Mouse (Mus musculus): ENCODE results near the gene Bmt2.

The Bmt2 gene

DNA sequence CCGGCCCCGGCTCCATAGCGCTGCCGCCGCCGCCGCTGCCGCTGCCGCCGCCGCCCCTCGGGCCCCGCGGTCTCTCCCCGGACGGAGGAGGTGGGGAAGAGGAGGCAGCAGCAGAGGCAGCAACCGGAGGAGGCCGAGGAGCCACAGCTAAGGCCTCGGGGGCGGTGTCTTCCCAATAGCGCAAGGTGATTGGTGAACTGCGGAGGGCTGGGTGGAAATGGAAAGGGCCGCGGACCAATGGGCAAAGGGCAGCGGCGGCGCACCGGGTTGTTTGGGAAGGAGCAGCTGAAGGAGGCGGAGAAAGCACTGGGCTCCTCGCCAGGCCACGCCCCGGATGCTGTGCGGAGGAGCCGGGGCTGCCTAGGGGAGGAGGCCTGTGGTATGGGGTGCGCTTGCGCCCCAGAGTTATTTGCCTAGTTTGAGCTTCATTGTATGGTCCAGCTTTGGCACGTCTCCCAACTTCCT, at the start of gene Bmt2:
TSS of gene Bmt2 (minus strand) at position 149 of the 465 bp plus-strand sequence.
- in situ Hi-C loops (cut with MboI, MseI), result loop anchor here (5.0 kb wide), 1 partner anchor 71 kb away; the partner anchor contains the start of gene Tmem168

DNA sequence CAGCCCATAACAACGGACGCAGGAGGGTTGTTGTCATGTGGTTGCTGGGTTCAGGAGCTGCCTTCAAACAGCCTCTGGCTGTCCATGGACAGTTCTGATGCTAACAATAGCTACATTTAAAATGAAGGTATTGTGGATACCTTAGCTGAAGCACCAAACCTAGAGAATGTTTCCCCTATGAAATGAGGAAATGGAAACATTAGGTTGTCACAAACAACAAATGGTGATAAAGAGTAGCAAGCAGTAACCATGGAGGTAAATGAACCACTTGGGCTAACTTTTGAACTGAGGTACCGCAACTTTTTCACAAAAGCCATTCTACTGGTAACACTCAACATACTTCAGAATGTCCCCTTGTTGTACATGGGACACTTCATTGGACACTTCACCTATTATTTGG, 44.4 kb upstream of the Bmt2 start:
- in situ Hi-C loops (cut with MboI, MseI), result loop anchor here (10.0 kb wide), 1 partner anchor 1643 kb away; no protein-coding TSS in a partner anchor

DNA sequence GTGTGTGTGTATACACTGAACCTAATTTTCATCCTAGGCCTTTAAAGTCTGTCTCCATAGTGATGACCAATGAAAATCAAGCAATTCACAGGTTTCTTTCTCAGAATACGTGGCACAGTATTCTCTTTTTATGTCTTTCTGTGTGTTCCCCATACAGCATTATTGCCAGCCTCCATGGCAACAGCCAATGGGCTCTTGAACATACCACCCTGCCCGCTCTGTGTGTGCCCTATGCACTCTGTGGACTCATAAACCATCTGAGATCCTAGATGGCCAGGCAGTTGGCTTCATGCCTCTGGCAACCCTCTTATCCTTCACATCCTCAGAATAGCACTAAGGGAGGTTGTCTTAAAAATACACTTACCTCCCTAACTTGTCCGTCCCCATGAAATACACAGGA, 37.1 kb upstream of the Bmt2 start:
- in situ Hi-C loops (cut with MboI, MseI), result no loop called here

- in situ Hi-C loops (cut with MboI, MseI), result no loop called here
These were observed 19.1 kb upstream of the Bmt2 start for GRCm38 (mm10) chr6:13696882-13697281.

DNA sequence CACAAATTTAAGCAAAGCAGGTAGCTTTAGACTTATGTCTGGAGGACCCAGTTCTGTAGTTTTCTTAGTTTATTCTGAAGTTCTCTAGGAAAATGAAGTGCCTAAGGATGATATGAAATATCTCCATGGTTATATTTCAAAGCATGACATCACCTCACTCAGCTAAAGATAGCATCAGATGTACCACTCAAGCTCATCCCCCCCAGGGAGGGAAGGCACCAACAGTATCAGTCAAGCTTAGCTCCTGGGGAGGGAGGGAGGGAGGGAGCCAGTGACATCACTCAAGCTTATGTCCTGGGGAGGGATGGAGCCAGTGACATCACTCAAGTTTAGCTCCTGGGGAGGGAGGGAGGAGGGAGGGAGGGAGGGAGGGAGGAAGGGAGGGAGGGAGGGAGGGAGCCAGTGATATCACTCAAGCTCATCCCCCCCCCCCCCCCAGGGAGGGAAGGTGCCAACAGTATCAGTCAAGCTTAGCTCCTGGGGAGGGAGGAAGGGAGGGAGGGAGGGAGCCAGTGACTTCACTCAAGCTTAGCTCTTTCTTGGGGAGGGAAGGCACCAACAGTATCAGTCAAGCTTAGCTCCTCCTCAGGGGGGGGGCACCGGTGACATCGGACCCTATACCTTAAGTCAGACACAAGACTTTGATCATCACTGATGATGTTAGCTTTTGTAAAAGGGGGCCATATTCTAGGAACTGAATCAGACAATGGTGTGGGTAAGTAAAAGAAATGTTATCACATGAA, 17.5 kb upstream of the Bmt2 start:
- in situ Hi-C loops (cut with MboI, MseI), result no loop called here

DNA sequence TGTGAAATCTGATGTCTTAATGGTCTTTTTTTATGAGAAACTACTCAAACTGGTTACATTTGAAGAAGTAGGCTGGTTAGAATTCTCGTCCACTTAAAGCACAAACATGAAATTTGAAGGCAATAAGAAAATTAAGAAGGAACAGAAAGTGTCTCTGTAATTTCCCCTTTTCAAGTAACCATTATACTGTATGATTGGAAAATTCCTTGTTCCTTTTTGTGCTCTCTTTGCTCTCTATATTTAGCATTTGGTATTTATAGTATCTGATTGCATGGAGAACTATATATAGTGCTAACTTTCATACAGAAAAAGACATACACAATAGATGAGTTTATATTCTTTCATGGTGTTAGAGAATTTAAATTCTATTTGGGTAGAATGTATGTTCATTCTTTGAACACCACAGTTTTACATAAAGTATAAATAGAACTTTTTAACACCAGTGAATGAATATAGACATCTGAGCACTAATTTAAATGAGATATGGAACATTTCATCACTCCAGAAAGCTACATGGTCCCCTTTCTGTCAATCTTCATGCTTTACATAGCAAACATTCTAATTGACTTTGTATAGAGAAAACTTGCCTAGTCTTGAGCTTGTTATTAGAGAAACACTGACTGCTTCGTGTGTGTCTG, 14.0 kb upstream of the Bmt2 start:
- in situ Hi-C loops (cut with MboI, MseI), result no loop called here

GRCm38 (mm10) chr6:13690398-13690797, 12.6 kb upstream of the Bmt2 start:
- in situ Hi-C loops (cut with MboI, MseI), result no loop called here

DNA sequence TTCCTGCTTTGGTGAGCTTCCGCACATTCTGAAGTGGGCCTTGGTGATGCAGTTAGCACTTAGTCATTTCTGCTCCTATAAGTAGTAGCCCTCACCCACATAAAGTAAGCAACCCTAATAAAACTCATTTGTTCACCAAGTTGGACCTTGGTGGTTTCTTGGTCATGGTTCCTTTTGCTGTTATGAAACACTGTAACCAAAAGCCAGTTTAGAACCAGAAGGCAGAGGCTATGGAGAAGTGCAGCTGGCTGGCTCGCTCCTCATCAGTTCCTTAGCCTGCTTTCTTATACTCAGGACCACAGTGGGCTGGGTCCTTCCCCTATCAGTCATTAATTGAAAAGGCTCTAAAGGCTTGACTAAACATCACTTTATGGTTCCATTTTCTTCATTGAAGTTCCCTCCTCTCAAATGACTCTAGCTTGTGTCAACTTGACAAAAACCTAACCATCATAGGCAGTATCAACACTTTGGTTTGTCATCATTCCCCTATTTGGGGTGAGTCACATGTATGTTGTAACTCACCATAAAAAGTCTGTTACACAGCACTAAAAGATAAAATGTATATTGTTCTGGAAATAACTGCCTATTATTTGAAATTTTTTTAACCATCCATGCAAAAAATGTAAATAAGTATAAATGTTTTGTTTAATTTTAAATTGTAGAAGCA, 6.3 kb upstream of the Bmt2 start:
- in situ Hi-C loops (cut with MboI, MseI), result no loop called here

DNA sequence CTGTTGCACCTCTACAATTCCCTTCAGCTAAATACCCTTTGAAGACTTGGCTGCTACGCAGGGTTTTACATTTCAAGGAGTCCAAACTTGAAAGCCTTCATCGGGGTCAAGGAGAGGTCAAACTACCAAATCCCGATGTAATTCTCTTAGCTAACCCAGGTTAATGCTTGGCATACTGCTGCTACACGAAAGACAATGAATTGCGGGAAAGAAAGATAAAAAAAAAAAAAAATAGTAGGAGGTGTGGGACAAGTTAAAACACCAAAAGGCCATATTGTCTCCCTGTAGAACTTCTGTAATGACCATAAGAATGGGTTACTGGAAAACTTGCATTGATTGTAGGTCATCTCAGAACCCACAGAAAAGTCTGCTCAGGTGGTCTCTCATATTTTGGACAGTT, 583 bp upstream of the Bmt2 start:
- in situ Hi-C loops (cut with MboI, MseI), result loop anchor here (5.0 kb wide), 1 partner anchor 71 kb away; the partner anchor contains the start of gene Tmem168

DNA sequence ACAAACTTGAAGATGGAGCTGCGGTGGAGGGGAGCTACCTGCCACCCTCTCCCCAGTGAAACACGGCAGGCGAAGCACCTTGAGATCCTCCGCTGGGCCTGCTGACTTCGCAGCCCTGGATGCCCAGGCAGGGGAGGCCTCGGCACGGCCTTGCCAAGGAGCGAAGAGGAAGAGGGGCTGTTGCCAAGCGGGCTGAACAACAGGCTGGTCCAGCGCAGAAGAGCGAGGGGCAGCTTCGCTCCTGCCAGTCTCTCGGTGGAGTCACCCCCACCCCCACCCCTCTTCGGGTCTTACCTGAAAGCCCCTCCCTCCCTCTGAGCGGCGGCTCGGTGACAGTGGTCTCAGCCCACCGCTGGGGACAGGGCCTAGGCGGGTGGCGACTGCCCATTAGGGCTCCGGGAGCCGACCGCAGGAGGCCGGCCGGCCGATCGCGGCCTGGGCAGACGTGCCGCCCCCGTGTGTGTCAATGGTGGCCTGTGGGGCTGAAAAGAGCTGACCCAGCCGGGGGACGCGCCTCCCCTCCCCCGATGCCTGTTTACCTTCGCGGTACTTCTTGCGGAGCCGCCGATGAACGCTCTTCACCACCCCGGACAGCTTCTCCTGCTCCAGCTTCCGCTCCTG, 515 bp downstream of the Bmt2 start:
- in situ Hi-C loops (cut with MboI, MseI), result loop anchor here (5.0 kb wide), 1 partner anchor 70 kb away; the partner anchor contains the start of gene Tmem168

GRCm38 (mm10) chr6:13676196-13676595, 1.6 kb downstream of the Bmt2 start:
- in situ Hi-C loops (cut with MboI, MseI), result loop anchor here (5.0 kb wide), 1 partner anchor 69 kb away; the partner anchor contains the start of gene Tmem168

- in situ Hi-C loops (cut with MboI, MseI), result loop anchor here (5.0 kb wide), 1 partner anchor 67 kb away; the partner anchor contains the start of gene Tmem168
These were observed 3.0 kb downstream of the Bmt2 start for GRCm38 (mm10) chr6:13674600-13675305.

GRCm38 (mm10) chr6:13665646-13666045, 12.1 kb downstream of the Bmt2 start:
- in situ Hi-C loops (cut with MboI, MseI), result no loop called here

DNA sequence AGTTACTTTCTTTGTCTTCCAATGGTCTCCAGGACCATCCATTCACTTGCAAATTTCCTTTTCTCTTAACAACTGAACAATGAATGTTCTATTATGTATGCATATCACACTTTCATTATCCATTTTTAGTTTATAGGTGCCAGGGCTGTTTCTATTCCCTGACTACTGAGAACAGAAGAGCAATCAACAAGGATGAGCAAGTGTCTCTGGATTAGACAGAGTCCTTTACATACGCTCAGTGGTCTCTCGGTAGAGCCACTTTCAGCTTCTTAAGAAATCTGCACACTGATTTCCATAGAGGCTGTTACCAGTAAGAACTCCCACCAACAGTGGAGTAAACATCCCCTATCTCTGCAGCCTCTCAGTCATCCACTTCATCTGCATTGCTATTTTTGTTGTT, 19.8 kb downstream of the Bmt2 start:
- in situ Hi-C loops (cut with MboI, MseI), result no loop called here

GRCm38 (mm10) chr6:13654081-13654480, 23.7 kb downstream of the Bmt2 start:
- in situ Hi-C loops (cut with MboI, MseI), result no loop called here

GRCm38 (mm10) chr6:13652284-13652683, 25.5 kb downstream of the Bmt2 start:
- in situ Hi-C loops (cut with MboI, MseI), result no loop called here

- in situ Hi-C loops (cut with MboI, MseI), result no loop called here
These were observed 26.9 kb downstream of the Bmt2 start for GRCm38 (mm10) chr6:13650854-13651253.

- in situ Hi-C loops (cut with MboI, MseI), result no loop called here
These were observed 29.5 kb downstream of the Bmt2 start for GRCm38 (mm10) chr6:13648305-13648704.

DNA sequence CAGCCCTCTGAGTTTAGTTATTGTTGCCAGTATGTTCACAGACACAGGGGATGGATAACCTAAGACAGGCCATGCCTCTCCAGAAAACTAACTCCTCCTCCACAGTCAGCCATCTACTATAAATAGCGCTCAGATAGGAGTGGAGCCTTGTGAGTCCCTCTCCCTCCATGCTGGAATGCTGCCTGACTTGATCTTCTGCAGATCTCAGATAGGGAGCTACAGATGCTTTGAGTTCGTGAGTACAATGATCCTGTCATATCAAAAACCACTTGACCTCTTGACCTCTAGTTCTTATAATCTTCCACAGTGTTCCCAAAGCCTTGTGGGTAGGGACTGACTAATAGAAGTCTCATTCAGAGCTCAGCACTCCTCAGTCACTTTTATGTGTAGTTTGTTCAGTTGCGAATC, 41.2 kb downstream of the Bmt2 start:
- in situ Hi-C loops (cut with MboI, MseI), result no loop called here

DNA sequence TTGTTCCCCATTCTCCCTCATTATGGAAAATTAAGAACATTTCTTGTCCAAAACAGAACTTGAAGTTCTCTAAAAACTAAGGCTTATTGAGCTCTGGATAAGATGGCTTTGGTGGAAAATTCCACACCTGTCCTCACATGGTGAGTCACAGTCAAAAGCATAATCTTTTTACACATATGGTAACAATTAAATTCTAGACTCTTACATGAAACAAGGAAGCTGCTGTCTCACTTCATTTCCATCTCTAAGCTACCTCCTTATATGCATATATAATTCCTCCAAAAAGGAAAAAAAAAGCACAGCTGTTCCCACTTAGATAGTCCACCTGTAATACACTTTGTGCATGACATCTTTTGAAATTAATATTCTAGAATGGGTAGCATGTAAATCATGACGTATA, 45.2 kb downstream of the Bmt2 start:
- in situ Hi-C loops (cut with MboI, MseI), result no loop called here

DNA sequence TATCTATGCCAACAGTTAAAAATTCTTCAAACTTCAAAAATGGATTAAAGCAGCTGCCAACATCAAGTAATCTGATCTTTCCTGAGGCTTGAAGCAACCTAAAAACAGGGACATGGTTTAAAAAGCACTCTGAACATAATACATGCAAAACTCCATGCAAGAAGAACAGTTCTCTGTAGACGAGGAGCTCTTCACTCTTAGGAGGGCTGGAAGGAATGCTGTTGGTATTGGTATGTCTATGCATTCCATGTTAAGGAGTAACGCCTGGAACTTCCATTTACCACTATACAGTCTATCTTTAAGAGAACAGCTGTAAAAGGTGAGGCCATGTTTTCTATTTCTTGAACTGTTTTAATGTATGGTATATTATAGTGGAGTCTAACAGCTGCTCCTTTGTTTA, 47.2 kb downstream of the Bmt2 start:
- in situ Hi-C loops (cut with MboI, MseI), result no loop called here

Measured in T-helper 1 cell (primary cell).